Mouse (Mus musculus): ENCODE measurements around the gene T.
"Not testable (repeated sequence)": the region's sequence is repeated elsewhere in the genome, so short reads cannot be mapped to it uniquely, and the experiment has no call there.

T gene

DNA sequence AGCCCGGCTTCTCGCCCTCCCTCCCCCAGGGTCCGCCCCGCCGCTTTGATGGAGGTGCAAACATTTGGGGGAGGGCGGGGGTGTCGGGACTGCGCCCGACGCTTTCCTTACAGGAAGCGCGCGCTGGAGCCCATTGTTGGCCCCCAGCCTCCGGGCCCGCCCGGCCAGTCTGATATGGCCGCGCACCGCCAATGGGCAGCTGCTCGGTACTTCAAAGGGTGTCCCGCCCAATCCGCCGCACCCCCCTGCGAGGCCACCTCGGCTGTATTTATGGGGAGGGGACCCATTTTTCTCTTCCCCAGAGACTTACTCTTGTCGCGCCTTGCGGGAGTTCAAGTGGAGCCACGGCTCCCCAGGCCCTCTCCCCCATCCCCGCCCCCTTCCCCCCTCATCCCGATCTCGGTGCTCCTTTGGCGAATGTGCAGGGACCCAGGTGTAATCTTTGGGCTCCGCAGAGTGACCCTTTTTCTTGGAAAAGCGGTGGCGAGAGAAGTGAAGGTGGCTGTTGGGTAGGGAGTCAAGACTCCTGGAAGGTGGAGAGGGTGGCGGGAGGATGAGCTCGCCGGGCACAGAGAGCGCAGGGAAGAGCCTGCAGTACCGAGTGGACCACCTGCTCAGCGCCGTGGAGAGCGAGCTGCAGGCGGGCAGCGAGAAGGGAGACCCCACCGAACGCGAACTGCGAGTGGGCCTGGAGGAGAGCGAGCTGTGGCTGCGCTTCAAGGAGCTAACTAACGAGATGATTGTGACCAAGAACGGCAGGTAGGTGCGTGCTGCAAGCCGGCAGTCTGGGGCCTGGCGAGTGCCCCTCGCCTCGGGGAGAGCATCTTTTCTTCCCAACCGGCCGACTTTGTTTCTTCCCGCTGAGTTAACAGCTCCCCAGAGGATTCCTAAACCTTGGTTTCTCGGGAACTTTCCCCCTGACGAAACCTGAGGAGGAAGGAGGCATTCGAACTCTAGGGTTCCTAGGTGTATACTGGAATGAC, at the start of gene T:
Gene T, plus strand, starts transcription at position 446 of the 983 bp plus-strand sequence.
- no peak for DNase-seq (ENCODE audit: low spot score)

GRCm38 (mm10) chr17:8385441-8385840, 48.8 kb upstream of the T start:
- no peak for DNase-seq (ENCODE audit: low spot score)

DNA sequence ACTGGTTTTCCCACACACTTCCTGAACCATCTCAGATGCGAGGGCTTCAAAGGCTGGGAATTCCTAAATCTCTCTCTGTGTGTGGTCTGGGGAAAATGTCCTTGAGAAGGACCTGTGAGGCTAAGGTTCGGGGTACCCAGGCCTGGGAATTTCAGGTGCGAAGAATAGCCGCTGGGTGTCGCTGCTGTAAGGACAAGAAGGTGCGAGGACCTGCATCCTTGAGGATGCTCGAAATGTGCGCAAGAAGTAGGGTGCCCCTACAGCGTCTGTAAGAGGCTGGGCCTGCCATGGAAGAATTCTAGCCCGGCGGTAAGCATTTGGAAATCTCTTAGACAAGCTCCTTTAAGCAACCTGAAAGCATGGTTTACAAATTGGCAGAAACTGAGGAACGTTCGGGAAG, 45.8 kb upstream of the T start:
- peak; percentile 80 for DNase-seq (ENCODE audit: low spot score)

GRCm38 (mm10) chr17:8388990-8389789, 45.0 kb upstream of the T start:
- DNase-seq (ENCODE audit: low spot score) = no peak

DNA sequence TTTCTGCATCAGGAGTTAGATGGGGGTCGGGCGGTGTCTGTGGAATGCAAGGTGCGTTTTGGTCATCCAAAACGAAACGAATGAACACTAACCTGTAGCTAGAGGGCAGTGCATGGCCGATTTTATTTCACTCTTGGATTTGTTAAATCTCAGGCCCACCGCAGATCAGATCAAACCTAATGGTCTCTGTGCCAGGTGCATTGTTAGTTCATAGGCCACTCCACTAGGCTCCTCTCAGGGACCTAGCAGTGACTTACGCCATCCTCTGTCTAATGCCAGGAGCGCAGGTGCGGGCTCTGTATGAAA, 44.5 kb upstream of the T start:
- DNase-seq (ENCODE audit: low spot score) = no peak

GRCm38 (mm10) chr17:8390487-8390886, 43.7 kb upstream of the T start:
- DNase-seq (ENCODE audit: low spot score) = no peak

- peak; percentile 54 for DNase-seq (ENCODE audit: low spot score)
Measured at GRCm38 (mm10) chr17:8396371-8396770, 37.9 kb upstream of the T start.

- DNase-seq (ENCODE audit: low spot score) = no peak
Measured at GRCm38 (mm10) chr17:8397946-8398345, 36.3 kb upstream of the T start.

DNA sequence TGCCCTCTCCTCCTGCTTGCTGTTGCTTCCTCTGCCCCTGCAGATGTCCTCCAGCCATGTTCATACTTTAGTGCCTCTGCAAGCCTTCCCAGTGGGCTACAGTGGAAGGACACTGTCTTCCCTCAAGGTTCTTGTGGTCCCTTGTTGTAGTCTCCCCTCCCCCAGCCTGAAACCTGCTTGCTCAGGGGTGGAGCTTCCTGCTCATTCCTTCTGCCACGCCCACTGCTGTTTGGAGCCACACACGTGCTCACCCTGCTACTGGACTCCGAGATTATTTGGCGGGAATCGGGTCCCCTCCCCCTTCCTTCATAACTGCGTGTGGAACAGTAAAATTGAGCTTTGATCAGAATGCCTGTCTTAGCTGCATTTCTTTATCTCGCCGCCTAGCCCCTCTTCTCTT, 30.3 kb upstream of the T start:
- DNase-seq (ENCODE audit: low spot score) = not testable (repeated sequence)

GRCm38 (mm10) chr17:8406285-8406684, 27.9 kb upstream of the T start:
- peak; percentile 39 for DNase-seq (ENCODE audit: low spot score)

DNA sequence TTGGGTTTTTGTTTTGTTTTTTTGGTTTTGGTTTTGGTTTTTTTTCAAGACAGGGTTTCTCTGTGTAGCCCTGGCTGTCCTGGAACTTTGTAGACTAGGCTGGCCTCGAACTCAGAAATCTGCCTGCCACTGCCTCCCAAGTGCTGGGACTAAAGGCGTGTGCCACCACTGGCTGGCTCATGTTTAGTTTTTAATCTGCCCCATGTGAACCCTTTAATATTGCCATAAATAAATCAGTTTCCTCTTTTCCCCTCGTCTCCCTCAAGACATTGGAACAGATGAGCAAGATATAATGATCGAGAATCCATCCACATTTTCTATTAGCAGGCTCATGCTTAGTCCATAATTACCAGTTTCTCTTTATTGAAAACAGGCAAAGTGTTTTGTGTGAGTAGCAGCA, 26.2 kb upstream of the T start:
- not testable (repeated sequence) for DNase-seq (ENCODE audit: low spot score)

GRCm38 (mm10) chr17:8408589-8409295, 25.5 kb upstream of the T start:
- peak; percentile 63 for DNase-seq (ENCODE audit: low spot score)

- DNase-seq (ENCODE audit: low spot score) = no peak
Measured at GRCm38 (mm10) chr17:8410330-8410729, 23.9 kb upstream of the T start.

DNA sequence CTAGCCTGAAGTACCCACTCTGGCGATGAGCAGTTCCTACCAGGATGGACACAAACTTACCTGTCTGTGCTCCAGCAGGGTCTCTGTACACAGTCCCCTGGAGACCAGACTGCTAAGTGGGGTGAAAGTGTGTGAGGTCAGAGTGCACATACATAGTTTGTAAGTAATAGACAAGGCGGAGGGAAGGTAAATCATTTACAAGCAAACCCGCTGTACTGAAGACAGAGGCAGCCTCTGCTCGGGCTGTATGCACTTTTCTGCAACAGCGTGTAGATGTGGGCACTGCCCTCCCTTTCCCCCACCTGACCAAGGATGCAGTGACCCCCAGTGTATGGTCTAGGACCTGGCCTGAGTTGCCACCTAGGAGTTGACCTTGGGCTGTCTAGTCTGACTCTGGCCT, 20.6 kb upstream of the T start:
- DNase-seq (ENCODE audit: low spot score) = no peak

DNA sequence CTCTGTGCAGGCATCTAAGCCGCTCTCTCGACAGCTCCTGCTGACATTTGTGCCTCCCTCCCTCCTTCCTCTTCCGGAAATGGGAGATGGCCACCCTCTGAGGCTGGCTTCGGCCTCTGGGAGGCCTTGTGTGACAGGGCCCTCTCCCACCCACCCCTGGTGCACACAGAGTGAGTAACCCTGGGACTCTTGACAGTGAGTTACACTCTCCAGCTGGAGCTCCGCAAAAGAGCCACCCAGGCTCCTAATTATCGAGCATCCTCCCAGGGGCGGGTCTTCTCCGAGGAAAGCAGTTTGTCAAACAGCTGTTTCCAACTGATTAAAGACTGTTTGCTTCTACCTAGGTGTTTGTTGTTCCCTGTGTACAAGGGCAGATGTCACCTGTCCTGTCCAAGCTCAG, 18.7 kb upstream of the T start:
- no peak for DNase-seq (ENCODE audit: low spot score)

GRCm38 (mm10) chr17:8416865-8417264, 17.4 kb upstream of the T start:
- no peak for DNase-seq (ENCODE audit: low spot score)

GRCm38 (mm10) chr17:8420739-8421138, 13.5 kb upstream of the T start:
- DNase-seq (ENCODE audit: low spot score) = no peak

- no peak for DNase-seq (ENCODE audit: low spot score)
Measured at GRCm38 (mm10) chr17:8421517-8421916, 12.7 kb upstream of the T start.

DNA sequence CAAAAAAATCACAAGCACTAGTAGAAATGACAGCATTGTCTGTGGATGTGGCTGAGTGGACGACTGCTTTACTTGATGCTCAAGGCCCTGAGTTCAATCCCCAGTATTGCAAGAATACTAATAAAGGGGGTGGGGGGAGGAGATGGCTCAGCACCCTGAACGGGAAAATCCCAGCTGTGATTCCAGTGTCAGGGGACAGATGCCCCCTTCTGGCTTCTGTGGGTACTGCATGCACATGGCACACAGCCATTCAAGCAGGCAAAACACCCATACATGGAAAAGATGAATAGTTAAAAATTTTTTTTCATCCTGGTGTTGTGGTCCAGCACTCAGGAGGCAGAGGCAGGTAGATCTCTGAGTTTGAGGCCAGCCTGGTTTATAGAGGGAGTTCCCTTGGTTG, 10.9 kb upstream of the T start:
- DNase-seq (ENCODE audit: low spot score) = peak; percentile 59

GRCm38 (mm10) chr17:8429436-8429835, 4.8 kb upstream of the T start:
- no peak for DNase-seq (ENCODE audit: low spot score)

GRCm38 (mm10) chr17:8429896-8430295, 4.3 kb upstream of the T start:
- DNase-seq (ENCODE audit: low spot score) = peak; percentile 58

DNA sequence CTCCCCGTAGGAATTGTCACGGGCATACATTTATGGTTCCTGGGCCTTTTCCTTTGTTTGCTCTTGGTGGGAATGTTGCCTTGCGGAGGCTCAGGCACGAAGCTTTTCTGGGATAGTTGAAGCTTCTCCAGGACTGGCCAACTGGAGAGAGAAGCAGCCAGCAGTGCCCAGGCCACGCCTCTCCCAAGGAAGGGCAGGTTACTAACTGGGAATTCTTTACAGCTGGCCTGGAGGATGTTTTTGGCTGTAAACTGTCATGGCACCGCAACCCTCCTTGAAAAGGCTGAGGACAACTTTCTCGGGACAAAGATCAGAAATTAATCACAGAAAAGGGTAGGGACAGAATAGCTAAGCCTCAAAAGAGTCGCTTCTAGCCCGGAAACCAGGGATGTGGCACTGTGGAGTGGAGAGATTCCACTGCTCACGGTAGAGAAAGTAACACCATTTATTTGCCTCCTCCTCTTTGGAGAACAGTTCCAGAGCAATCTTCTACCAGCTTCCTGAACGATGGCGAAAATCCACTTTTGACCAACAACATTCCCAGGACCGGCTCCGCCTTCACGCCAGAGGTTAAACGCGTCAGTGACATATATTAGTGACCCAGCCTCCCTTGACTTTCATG, 1.9 kb upstream of the T start:
- DNase-seq (ENCODE audit: low spot score) = peak; percentile 20
